Mouse (Mus musculus): Measurements from ENCODE around the gene Rhbdf2. TPM values are rescaled to one million over a fixed set of nuclear protein-coding genes. Genes with fewer than 3 reads are reported as not detected.
"Not testable (repeated sequence)": the region's sequence is repeated elsewhere in the genome, so short reads cannot be mapped to it uniquely, and the experiment has no call there.

Rhbdf2 gene
- polyA plus RNA-seq (2016; fragmentation: Nextera tagmentation; extraction: Ambion mirVana): 1.1 and 1.8 TPM in 2 replicates

- Histone ChIP-seq H3K4me2 (replicated peaks) (no peak within 1 kb of the TSS), H3K36me3 (no peaks in the 10 kb centered on the region), H3K27me3 (peaks cover 48% of the 10 kb centered on the region), H3K27ac (replicated peaks) (no peak within 1 kb of the TSS), H3K4me3 (no peak within 1 kb of the TSS), H3K9ac (replicated peaks) (no peak within 1 kb of the TSS), H3K9me3 (no peaks in the 10 kb centered on the region), H3K4me1 (peaks cover 13% of the 10 kb centered on the region)
- 74% methylated on average over 10 of the region's 10 CpGs for WGBS
- ATAC-seq (ENCODE audit: low FRiP score, low read depth): no peak
Observed at GRCm38 (mm10) chr11:116626299-116627071, at the start of gene Rhbdf2. TSS of gene Rhbdf2 (minus strand) at chr11:116627019.

GRCm38 (mm10) chr11:116676175-116676976 is 49.6 kb upstream of the Rhbdf2 start:
- Histone ChIP-seq H3K27ac (replicated peaks) (no peak overlapping the region), H3K36me3 (peaks cover 67% of the 10 kb centered on the region), H3K27me3 (no peaks in the 10 kb centered on the region), H3K9me3 (no peaks in the 10 kb centered on the region), H3K4me2 (replicated peaks) (no peak overlapping the region), H3K9ac (replicated peaks) (no peak overlapping the region), H3K4me1 (peaks cover 22% of the 10 kb centered on the region), H3K4me3 (no peak overlapping the region)
- ATAC-seq (ENCODE audit: low FRiP score, low read depth): no peak
- WGBS: 93% methylated on average over 14 of the region's 14 CpGs

GRCm38 (mm10) chr11:116675429-116675828 is 48.6 kb upstream of the Rhbdf2 start:
- not testable (repeated sequence) for H3K9ac ChIP-seq (replicated peaks); H3K4me3 ChIP-seq; H3K9me3 ChIP-seq; ATAC-seq (ENCODE audit: low FRiP score, low read depth); H3K27me3 ChIP-seq; H3K27ac ChIP-seq (replicated peaks); H3K4me2 ChIP-seq (replicated peaks)
- Histone ChIP-seq H3K36me3 (peaks cover 61% of the 10 kb centered on the region), H3K4me1 (peaks cover 27% of the 10 kb centered on the region)
- WGBS: 82% methylated on average over 6 of the region's 6 CpGs

- ATAC-seq (ENCODE audit: low FRiP score, low read depth): no peak
- WGBS: 83% methylated on average over 7 of the region's 7 CpGs
Observed at GRCm38 (mm10) chr11:116674616-116675379, 48.0 kb upstream of the Rhbdf2 start.

GRCm38 (mm10) chr11:116673410-116673809 is 46.6 kb upstream of the Rhbdf2 start:
- 91% methylated on average over 2 of the region's 2 CpGs for WGBS
- H3K4me3 ChIP-seq: no peak overlapping the region
- ATAC-seq (ENCODE audit: low FRiP score, low read depth): no peak
- H3K27ac ChIP-seq (replicated peaks): no peak overlapping the region
- no peaks in the 10 kb centered on the region for H3K9me3 ChIP-seq
- H3K36me3 ChIP-seq: peaks cover 50% of the 10 kb centered on the region
- no peaks in the 10 kb centered on the region for H3K27me3 ChIP-seq
- no peak overlapping the region for H3K9ac ChIP-seq (replicated peaks)
- peak overlapping the region; percentile 91; the same call in 1 of the 2 replicates for H3K4me2 ChIP-seq (replicated peaks)
- peaks cover 31% of the 10 kb centered on the region for H3K4me1 ChIP-seq

More at GRCm38 (mm10) chr11:116674616-116675379, 48.0 kb upstream of the Rhbdf2 start:
- no peak overlapping the region for H3K4me3 ChIP-seq
- H3K4me2 ChIP-seq (replicated peaks): no peak overlapping the region
- H3K9me3 ChIP-seq: no peaks in the 10 kb centered on the region
- H3K36me3 ChIP-seq: peaks cover 61% of the 10 kb centered on the region
- H3K27me3 ChIP-seq: no peaks in the 10 kb centered on the region
- no peak overlapping the region for H3K27ac ChIP-seq (replicated peaks)
- peaks cover 27% of the 10 kb centered on the region for H3K4me1 ChIP-seq
- H3K9ac ChIP-seq (replicated peaks): no peak overlapping the region

- Histone ChIP-seq H3K9ac (replicated peaks) (peak overlapping the region; percentile 84), H3K4me1 (peaks cover 31% of the 10 kb centered on the region), H3K9me3 (no peaks in the 10 kb centered on the region), H3K36me3 (peaks cover 44% of the 10 kb centered on the region), H3K4me2 (replicated peaks) (peak overlapping the region; percentile 91), H3K27me3 (no peaks in the 10 kb centered on the region), H3K27ac (replicated peaks) (no peak overlapping the region), H3K4me3 (peak overlapping the region; percentile 70)
- 26% methylated on average over 7 of the region's 7 CpGs for WGBS
- no peak for ATAC-seq (ENCODE audit: low FRiP score, low read depth)
Observed at GRCm38 (mm10) chr11:116672595-116672994, 45.8 kb upstream of the Rhbdf2 start.

- H3K36me3 ChIP-seq: peaks cover 37% of the 10 kb centered on the region
- peak; percentile 3; the same call in 1 of the 2 replicates for ATAC-seq (ENCODE audit: low FRiP score, low read depth)
- no peaks in the 10 kb centered on the region for H3K9me3 ChIP-seq
- H3K4me2 ChIP-seq (replicated peaks): peak overlapping the region; percentile 91
- no peaks in the 10 kb centered on the region for H3K27me3 ChIP-seq
- WGBS: under 1% methylated on average over 24 of the region's 24 CpGs
- H3K9ac ChIP-seq (replicated peaks): peak overlapping the region; percentile 84
- H3K27ac ChIP-seq (replicated peaks): peak overlapping the region; percentile 43; the same call in 1 of the 2 replicates
- peak overlapping the region; percentile 70 for H3K4me3 ChIP-seq
- peaks cover 31% of the 10 kb centered on the region for H3K4me1 ChIP-seq
Observed at GRCm38 (mm10) chr11:116671845-116672434, 45.1 kb upstream of the Rhbdf2 start.

- Histone ChIP-seq H3K4me3 (peak overlapping the region; percentile 70), H3K27me3 (no peaks in the 10 kb centered on the region), H3K36me3 (peaks cover 31% of the 10 kb centered on the region), H3K9ac (replicated peaks) (peak overlapping the region; percentile 84), H3K27ac (replicated peaks) (peak overlapping the region; percentile 43), H3K4me2 (replicated peaks) (peak overlapping the region; percentile 91), H3K9me3 (no peaks in the 10 kb centered on the region), H3K4me1 (peaks cover 31% of the 10 kb centered on the region)
- WGBS: 1% methylated on average over 45 of the region's 45 CpGs
- ATAC-seq (ENCODE audit: low FRiP score, low read depth): peak; percentile 87
Observed at GRCm38 (mm10) chr11:116671112-116671844, 44.5 kb upstream of the Rhbdf2 start.

GRCm38 (mm10) chr11:116670386-116670785 is 43.6 kb upstream of the Rhbdf2 start:
- H3K27ac ChIP-seq (replicated peaks): 0 out of 2 replicates have a peak overlapping the region, but pooled peaks have one; percentile 36
- H3K36me3 ChIP-seq: peaks cover 22% of the 10 kb centered on the region
- H3K9me3 ChIP-seq: no peaks in the 10 kb centered on the region
- ATAC-seq (ENCODE audit: low FRiP score, low read depth): no peak
- H3K9ac ChIP-seq (replicated peaks): no peak overlapping the region
- H3K4me1 ChIP-seq: peaks cover 31% of the 10 kb centered on the region
- peak overlapping the region; percentile 91 for H3K4me2 ChIP-seq (replicated peaks)
- H3K27me3 ChIP-seq: no peaks in the 10 kb centered on the region
- 87% methylated on average over 7 of the region's 7 CpGs for WGBS
- H3K4me3 ChIP-seq: no peak overlapping the region

GRCm38 (mm10) chr11:116669787-116670365 is 43.1 kb upstream of the Rhbdf2 start:
- Histone ChIP-seq H3K27me3 (no peaks in the 10 kb centered on the region), H3K4me2 (replicated peaks) (no peak overlapping the region), H3K9me3 (no peaks in the 10 kb centered on the region), H3K4me1 (peaks cover 31% of the 10 kb centered on the region), H3K4me3 (no peak overlapping the region), H3K36me3 (peaks cover 17% of the 10 kb centered on the region), H3K9ac (replicated peaks) (no peak overlapping the region), H3K27ac (replicated peaks) (no peak overlapping the region)
- 64% methylated on average over 13 of the region's 13 CpGs for WGBS
- no peak for ATAC-seq (ENCODE audit: low FRiP score, low read depth)

All from midbrain, embryonic 12.5 days (tissue).